Mouse (Mus musculus): ENCODE results near the gene Rnf121. TPM values are rescaled to one million over a fixed set of nuclear protein-coding genes. Genes with fewer than 3 reads are reported as not detected.

Gene Rnf121
- 2.1 and 5.2 TPM in 2 replicates for polyA plus RNA-seq (2012; ENCODE audit: low replicate concordance)

GRCm38 (mm10) chr7:102065046-102065891 lies at the start of gene Rnf121, which contains the start of the genes Xndc1 and Xntrpc:
Rnf121 (minus strand) TSS chr7:102065469.
Xndc1 (plus strand) TSS chr7:102065511.
Xntrpc (plus strand) TSS chr7:102065713.

GRCm38 (mm10) chr7:102109171-102109570 lies 43.9 kb upstream of the Rnf121 start, which contains the start of gene Art5:
Art5 (minus strand) TSS chr7:102109489.

GRCm38 (mm10) chr7:102101487-102101886 lies 36.2 kb upstream of the Rnf121 start, which contains the start of gene Art1:
Art1 (plus strand) TSS chr7:102101743.

GRCm38 (mm10) chr7:102082816-102083215 lies 17.5 kb upstream of the Rnf121 start, which contains the start of gene Trpc2:
Trpc2 (plus strand) TSS chr7:102083116.

GRCm38 (mm10) chr7:102018590-102018989 lies 46.7 kb downstream of the Rnf121 start, which contains the start of gene Il18bp:
Il18bp (minus strand) TSS chr7:102018690.

Other genes starting within 250 kb of the Rnf121 start
- gene Phox2a, start 247.2 kb downstream of the Rnf121 start, polyA plus RNA-seq (2012; ENCODE audit: low replicate concordance): not detected in 2 replicates
- 101 and 265 TPM in 2 replicates for gene Inppl1, start 227.2 kb downstream of the Rnf121 start, polyA plus RNA-seq (2012; ENCODE audit: low replicate concordance)
- not detected in 2 replicates for gene Folr2, start 208.3 kb downstream of the Rnf121 start, polyA plus RNA-seq (2012; ENCODE audit: low replicate concordance)
- gene Anapc15, start 201.8 kb downstream of the Rnf121 start, polyA plus RNA-seq (2012; ENCODE audit: low replicate concordance): 16.4 and 21.1 TPM in 2 replicates
- 0.21 TPM in 1 of 2 replicates, not detected in the other for gene Folr1, start 194.7 kb downstream of the Rnf121 start, polyA plus RNA-seq (2012; ENCODE audit: low replicate concordance)
- 138 and 155 TPM in 2 replicates for gene Lamtor1, start 159.6 kb downstream of the Rnf121 start, polyA plus RNA-seq (2012; ENCODE audit: low replicate concordance)
- gene Tomt, start 159.1 kb downstream of the Rnf121 start, polyA plus RNA-seq (2012; ENCODE audit: low replicate concordance): 0.03 and 0.04 TPM in 2 replicates
- 0.40 and 0.62 TPM in 2 replicates for gene Lrrc51, start 131.6 kb downstream of the Rnf121 start, polyA plus RNA-seq (2012; ENCODE audit: low replicate concordance)
- 167 and 193 TPM in 2 replicates for gene Numa1, start 131.4 kb downstream of the Rnf121 start, polyA plus RNA-seq (2012; ENCODE audit: low replicate concordance)
- 4.6 and 13.5 TPM in 2 replicates for gene Il18bp, start 46.8 kb downstream of the Rnf121 start, polyA plus RNA-seq (2012; ENCODE audit: low replicate concordance)
- gene Xndc1, start within 50 bp of the Rnf121 start, polyA plus RNA-seq (2012; ENCODE audit: low replicate concordance): 16.8 and 17.7 TPM in 2 replicates
- gene Xntrpc, start 244 bp upstream of the Rnf121 start, polyA plus RNA-seq (2012; ENCODE audit: low replicate concordance): 0.36 and 1.0 TPM in 2 replicates
- 1.4 and 2.6 TPM in 2 replicates for gene Trpc2, start 17.6 kb upstream of the Rnf121 start, polyA plus RNA-seq (2012; ENCODE audit: low replicate concordance)
- gene Art1, start 36.3 kb upstream of the Rnf121 start, polyA plus RNA-seq (2012; ENCODE audit: low replicate concordance): not detected in 2 replicates
- 0.30 and 0.34 TPM in 2 replicates for gene Art5, start 44.0 kb upstream of the Rnf121 start, polyA plus RNA-seq (2012; ENCODE audit: low replicate concordance)
- 0.10 TPM in 1 of 2 replicates, not detected in the other for gene Chrna10, start 51.4 kb upstream of the Rnf121 start, polyA plus RNA-seq (2012; ENCODE audit: low replicate concordance)
- gene Nup98, start 144.7 kb upstream of the Rnf121 start, polyA plus RNA-seq (2012; ENCODE audit: low replicate concordance): 3.2 and 6.2 TPM in 2 replicates
- gene Pgap2, start 144.7 kb upstream of the Rnf121 start, polyA plus RNA-seq (2012; ENCODE audit: low replicate concordance): 18.8 and 20.8 TPM in 2 replicates
- gene Rhog, start 190.6 kb upstream of the Rnf121 start, polyA plus RNA-seq (2012; ENCODE audit: low replicate concordance): 184 and 319 TPM in 2 replicates
- 56.1 and 72.6 TPM in 2 replicates for gene Stim1, start 202.3 kb upstream of the Rnf121 start, polyA plus RNA-seq (2012; ENCODE audit: low replicate concordance)